Mouse (Mus musculus): ENCODE measurements at regions not wholly inside any gene's neighbourhood (a gene's known extent, or its start where the extent isn't known, plus 50 kb on each side); places are given as distances from the start of the nearest gene placed in this dataset.

GRCm38 (mm10) chr4:84135740-84136139, 539.3 kb downstream of the Bnc2 start:
- no peak overlapping the region for H3K9ac ChIP-seq (replicated peaks; ENCODE audit: low read depth)
- DNase-seq (ENCODE audit: low spot score) (no peak), ATAC-seq (no peak)
- H3K4me1 ChIP-seq (ENCODE audit: insufficient read depth, low read depth, low read length) = no peaks in the 10 kb centered on the region
- 82% methylated on average over 10 of the region's 10 CpGs for WGBS
- H3K27me3 ChIP-seq (replicated peaks; ENCODE audit: insufficient read depth, low read length) = no peaks in the 10 kb centered on the region
- H3K4me2 ChIP-seq (replicated peaks; ENCODE audit: low read depth, low read length) = no peak overlapping the region
- no peak overlapping the region for H3K27ac ChIP-seq (ENCODE audit: low read length)
- H3K9me3 ChIP-seq (ENCODE audit: low read length) = no peaks in the 10 kb centered on the region
- no peaks in the 10 kb centered on the region for H3K36me3 ChIP-seq (ENCODE audit: insufficient read depth, low read length)
- no peak overlapping the region for H3K4me3 ChIP-seq (ENCODE audit: low read depth, low read length)
- TF ChIP-seq EP300 (IDR thresholded peaks at IDR 0.05) (no peak), CTCF (IDR thresholded peaks at IDR 0.05) (no peak)

GRCm38 (mm10) chr4:84137171-84137919, 537.7 kb downstream of the Bnc2 start:
- WGBS = 77% methylated on average over 14 of the region's 14 CpGs
- Histone ChIP-seq H3K9me3 (ENCODE audit: low read length) (no peaks in the 10 kb centered on the region), H3K4me1 (ENCODE audit: insufficient read depth, low read depth, low read length) (no peaks in the 10 kb centered on the region), H3K4me3 (ENCODE audit: low read depth, low read length) (no peak overlapping the region), H3K9ac (replicated peaks; ENCODE audit: low read depth) (no peak overlapping the region), H3K4me2 (replicated peaks; ENCODE audit: low read depth, low read length) (no peak overlapping the region), H3K27me3 (replicated peaks; ENCODE audit: insufficient read depth, low read length) (no peaks in the 10 kb centered on the region), H3K27ac (ENCODE audit: low read length) (no peak overlapping the region), H3K36me3 (ENCODE audit: insufficient read depth, low read length) (no peaks in the 10 kb centered on the region)
- DNase-seq (ENCODE audit: low spot score) = no peak
- ATAC-seq = no peak
- TF ChIP-seq CTCF (IDR thresholded peaks at IDR 0.05) (no peak), EP300 (IDR thresholded peaks at IDR 0.05) (no peak)

GRCm38 (mm10) chr4:84149149-84150050, 525.7 kb downstream of the Bnc2 start:
- H3K4me3 ChIP-seq (ENCODE audit: low read depth, low read length) = no peak overlapping the region
- no peaks in the 10 kb centered on the region for H3K36me3 ChIP-seq (ENCODE audit: insufficient read depth, low read length)
- H3K4me2 ChIP-seq (replicated peaks; ENCODE audit: low read depth, low read length) = no peak overlapping the region
- WGBS = 24% methylated on average over 13 of the region's 13 CpGs
- no peak overlapping the region for H3K9ac ChIP-seq (replicated peaks; ENCODE audit: low read depth)
- no peaks in the 10 kb centered on the region for H3K27me3 ChIP-seq (replicated peaks; ENCODE audit: insufficient read depth, low read length)
- H3K27ac ChIP-seq (ENCODE audit: low read length) = no peak overlapping the region
- no peaks in the 10 kb centered on the region for H3K9me3 ChIP-seq (ENCODE audit: low read length)
- ATAC-seq = peak; percentile 58
- no peaks in the 10 kb centered on the region for H3K4me1 ChIP-seq (ENCODE audit: insufficient read depth, low read depth, low read length)
- DNase-seq (ENCODE audit: low spot score) = peak; percentile 48
- TF ChIP-seq EP300 (IDR thresholded peaks at IDR 0.05) (no peak), CTCF (IDR thresholded peaks at IDR 0.05) (no peak)

- Histone ChIP-seq H3K4me3 (ENCODE audit: low read depth, low read length) (no peak overlapping the region), H3K4me1 (ENCODE audit: insufficient read depth, low read depth, low read length) (no peaks in the 10 kb centered on the region), H3K27ac (ENCODE audit: low read length) (no peak overlapping the region), H3K36me3 (ENCODE audit: insufficient read depth, low read length) (no peaks in the 10 kb centered on the region), H3K27me3 (replicated peaks; ENCODE audit: insufficient read depth, low read length) (no peaks in the 10 kb centered on the region), H3K4me2 (replicated peaks; ENCODE audit: low read depth, low read length) (no peak overlapping the region), H3K9ac (replicated peaks; ENCODE audit: low read depth) (no peak overlapping the region), H3K9me3 (ENCODE audit: low read length) (no peaks in the 10 kb centered on the region)
- no peak for DNase-seq (ENCODE audit: low spot score)
- TF ChIP-seq EP300 (IDR thresholded peaks at IDR 0.05) (no peak), CTCF (IDR thresholded peaks at IDR 0.05) (no peak)
- ATAC-seq = no peak
- WGBS = 48% methylated on average over 3 of the region's 3 CpGs
These were observed 524.4 kb downstream of the Bnc2 start for GRCm38 (mm10) chr4:84150698-84151097.

- Histone ChIP-seq H3K27ac (ENCODE audit: low read length) (no peak overlapping the region), H3K4me2 (replicated peaks; ENCODE audit: low read depth, low read length) (no peak overlapping the region), H3K4me3 (ENCODE audit: low read depth, low read length) (no peak overlapping the region), H3K9ac (replicated peaks; ENCODE audit: low read depth) (no peak overlapping the region), H3K4me1 (ENCODE audit: insufficient read depth, low read depth, low read length) (no peaks in the 10 kb centered on the region), H3K27me3 (replicated peaks; ENCODE audit: insufficient read depth, low read length) (no peaks in the 10 kb centered on the region), H3K9me3 (ENCODE audit: low read length) (no peaks in the 10 kb centered on the region), H3K36me3 (ENCODE audit: insufficient read depth, low read length) (no peaks in the 10 kb centered on the region)
- DNase-seq (ENCODE audit: low spot score) (no peak), ATAC-seq (no peak)
- TF ChIP-seq EP300 (IDR thresholded peaks at IDR 0.05) (no peak), CTCF (IDR thresholded peaks at IDR 0.05) (no peak)
- WGBS = 69% methylated on average over 9 of the region's 9 CpGs
These were observed 523.8 kb downstream of the Bnc2 start for GRCm38 (mm10) chr4:84151247-84151646.

GRCm38 (mm10) chr4:84151971-84152450, 523.1 kb downstream of the Bnc2 start:
- H3K27me3 ChIP-seq (replicated peaks; ENCODE audit: insufficient read depth, low read length) = no peaks in the 10 kb centered on the region
- H3K36me3 ChIP-seq (ENCODE audit: insufficient read depth, low read length) = no peaks in the 10 kb centered on the region
- ATAC-seq (no peak), DNase-seq (ENCODE audit: low spot score) (no peak)
- no peak overlapping the region for H3K4me3 ChIP-seq (ENCODE audit: low read depth, low read length)
- TF ChIP-seq EP300 (IDR thresholded peaks at IDR 0.05) (no peak), CTCF (IDR thresholded peaks at IDR 0.05) (no peak)
- WGBS = 37% methylated on average over 6 of the region's 6 CpGs
- no peak overlapping the region for H3K27ac ChIP-seq (ENCODE audit: low read length)
- no peaks in the 10 kb centered on the region for H3K4me1 ChIP-seq (ENCODE audit: insufficient read depth, low read depth, low read length)
- no peak overlapping the region for H3K9ac ChIP-seq (replicated peaks; ENCODE audit: low read depth)
- no peak overlapping the region for H3K4me2 ChIP-seq (replicated peaks; ENCODE audit: low read depth, low read length)
- no peaks in the 10 kb centered on the region for H3K9me3 ChIP-seq (ENCODE audit: low read length)

Measured in lung, postnatal 0 days (tissue).